Mouse (Mus musculus): ENCODE data around the gene Frmd8. TPM values are rescaled to one million over a fixed set of nuclear protein-coding genes. Genes with fewer than 3 reads are reported as not detected.

Frmd8 gene
- polyA plus RNA-seq, 1 experiment from 2014 or later = 24.0 TPM

DNA sequence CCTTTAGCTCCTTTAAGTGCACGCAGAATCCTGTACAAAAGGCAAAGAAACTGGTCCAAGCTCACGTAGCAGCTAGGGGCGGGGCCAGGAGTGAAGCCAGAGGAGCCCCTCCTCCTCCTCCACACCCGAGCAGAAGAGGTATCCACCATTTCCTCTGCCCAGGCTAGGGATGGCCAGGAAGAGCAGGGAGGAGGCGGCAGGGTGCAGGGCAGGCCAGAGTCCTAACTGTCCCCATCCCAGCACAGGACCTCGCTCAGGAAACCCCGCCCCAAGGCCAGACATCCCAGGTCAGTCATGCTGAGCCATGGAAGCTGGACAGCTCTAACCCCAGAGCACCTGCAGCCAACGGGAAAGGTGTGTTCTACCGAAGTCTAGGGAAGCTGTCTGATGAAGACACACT lies 46.6 kb upstream of the Frmd8 start:
- H3K27me3 ChIP-seq (replicated peaks; ENCODE audit: control insufficient read depth, insufficient read depth, low read length) = no peaks in the 10 kb centered on the region
- H3K27ac ChIP-seq (ENCODE audit: low read depth, low read length) = no peak overlapping the region; the same call in 1 of the 2 replicates
- H3K4me1 ChIP-seq (replicated peaks; ENCODE audit: control insufficient read depth, insufficient read depth, low read length) = no peaks in the 10 kb centered on the region; the same call in 1 of the 2 replicates
- H3K9ac ChIP-seq (ENCODE audit: low read depth, low read length) = no peak overlapping the region
- no peak for ATAC-seq
- H3K9me3 ChIP-seq (ENCODE audit: control insufficient read depth) = no peaks in the 10 kb centered on the region
- H3K4me3 ChIP-seq (ENCODE audit: low read depth, low read length) = no peak overlapping the region
- no peak for TF ChIP-seq CTCF (IDR thresholded peaks at IDR 0.05; ENCODE audit: low read depth)
- WGBS = 24% methylated on average over 9 of the region's 9 CpGs
- peaks cover 35% of the 10 kb centered on the region for H3K36me3 ChIP-seq (ENCODE audit: control insufficient read depth, insufficient read depth)
- H3K4me2 ChIP-seq (replicated peaks; ENCODE audit: low read depth) = peak overlapping the region; percentile 40

DNA sequence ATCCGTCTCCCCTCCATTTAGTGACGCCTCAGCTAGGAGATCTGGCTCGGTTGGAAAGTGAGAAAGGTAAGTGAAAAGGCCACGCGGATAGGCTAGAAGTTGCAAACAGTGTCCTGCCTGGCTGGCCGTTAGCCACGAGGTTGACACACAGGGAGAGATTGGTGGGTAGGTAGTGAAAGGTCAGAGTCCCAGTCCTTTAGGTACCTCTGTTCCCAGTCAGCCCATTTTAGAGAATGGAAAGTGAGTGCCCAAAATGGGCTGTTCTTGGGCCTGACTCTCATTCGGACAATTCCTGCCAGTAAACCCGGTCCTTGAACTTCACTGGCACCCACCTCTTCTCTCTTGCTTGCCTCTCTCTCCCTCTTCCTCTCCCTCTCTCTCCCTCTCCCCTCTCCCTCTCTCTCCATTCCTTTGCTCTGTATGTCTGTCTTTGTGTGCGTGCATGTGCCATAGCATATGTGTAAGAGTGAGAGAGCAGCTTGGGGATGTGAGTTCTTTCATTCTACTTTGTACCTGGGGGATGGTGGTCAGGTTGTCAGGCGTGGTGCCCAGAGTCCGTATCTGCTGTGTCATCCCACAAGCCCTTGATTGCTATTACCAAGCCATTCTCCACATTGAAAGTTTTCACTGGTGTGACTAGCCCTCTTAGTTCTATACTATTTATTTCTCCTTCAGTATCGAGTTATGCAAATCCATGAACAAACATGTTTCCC lies 38.1 kb upstream of the Frmd8 start, which contains the start of gene Dpf2:
Gene Dpf2, minus strand, starts transcription at position 4 of the 713 bp plus-strand sequence.
- Histone ChIP-seq H3K9me3 (ENCODE audit: control insufficient read depth) (no peaks in the 10 kb centered on the region), H3K4me1 (replicated peaks; ENCODE audit: control insufficient read depth, insufficient read depth, low read length) (0 out of 2 replicates have a peak, but pooled peaks cover 11% of the 10 kb centered on the region), H3K27me3 (replicated peaks; ENCODE audit: control insufficient read depth, insufficient read depth, low read length) (no peaks in the 10 kb centered on the region), H3K36me3 (ENCODE audit: control insufficient read depth, insufficient read depth) (peaks cover 14% of the 10 kb centered on the region), H3K27ac (ENCODE audit: low read depth, low read length) (peak within 1 kb of the TSS; percentile 67), H3K4me2 (replicated peaks; ENCODE audit: low read depth) (peak within 1 kb of the TSS; percentile 89), H3K9ac (ENCODE audit: low read depth, low read length) (peak within 1 kb of the TSS; percentile 92), H3K4me3 (ENCODE audit: low read depth, low read length) (peak within 1 kb of the TSS; percentile 79)
- ATAC-seq = no peak
- TF ChIP-seq CTCF (IDR thresholded peaks at IDR 0.05; ENCODE audit: low read depth) = no peak
- 13% methylated on average over 13 of the region's 13 CpGs for WGBS

DNA sequence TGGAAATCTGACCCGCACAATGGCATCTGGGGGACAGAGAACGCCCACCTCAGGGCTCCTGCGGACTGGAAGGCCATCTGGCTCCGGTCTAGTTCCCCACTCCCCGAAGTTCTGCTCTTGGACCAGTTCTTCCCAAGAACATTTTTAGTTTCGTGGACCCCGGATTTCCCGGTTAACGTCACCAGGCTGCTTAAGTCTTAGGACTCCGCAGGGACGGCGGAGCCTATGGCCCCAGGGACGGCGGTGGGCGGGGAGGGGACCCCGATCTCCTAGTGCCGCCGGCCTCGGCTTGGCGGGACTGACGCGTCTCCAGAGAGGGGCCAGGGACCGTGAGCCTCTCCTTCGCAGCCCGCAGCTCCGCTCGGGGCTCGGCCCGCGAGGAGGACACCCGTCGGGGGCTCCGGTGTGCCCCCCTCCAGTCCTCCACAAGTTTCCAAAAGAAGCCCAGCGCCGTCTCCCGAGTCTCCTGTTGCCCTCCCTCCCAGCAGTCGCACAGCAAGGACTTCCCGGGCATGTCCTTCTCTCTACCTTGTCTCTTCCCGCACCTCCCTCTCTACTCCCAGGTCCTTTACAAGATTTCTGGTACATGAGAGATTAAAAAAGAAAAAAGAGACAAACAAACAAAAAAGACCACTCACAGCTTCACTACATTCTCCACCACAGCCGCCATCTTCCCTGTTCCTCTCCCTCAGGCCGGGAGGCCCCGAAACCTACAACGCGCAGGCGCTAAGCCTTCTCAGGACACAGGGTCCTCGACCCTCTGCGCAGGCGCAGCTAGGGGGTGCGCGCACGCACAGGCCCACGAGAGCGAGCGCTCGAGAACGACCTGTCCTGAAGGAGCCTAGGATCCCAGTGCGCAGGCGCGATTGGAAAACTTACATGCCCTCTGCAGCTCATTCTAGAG lies 37.3 kb upstream of the Frmd8 start:
- H3K9me3 ChIP-seq (ENCODE audit: control insufficient read depth) = no peaks in the 10 kb centered on the region
- peak overlapping the region; percentile 92 for H3K9ac ChIP-seq (ENCODE audit: low read depth, low read length)
- peaks cover 6% of the 10 kb centered on the region for H3K36me3 ChIP-seq (ENCODE audit: control insufficient read depth, insufficient read depth)
- H3K4me1 ChIP-seq (replicated peaks; ENCODE audit: control insufficient read depth, insufficient read depth, low read length) = 0 out of 2 replicates have a peak, but pooled peaks cover 11% of the 10 kb centered on the region
- H3K27me3 ChIP-seq (replicated peaks; ENCODE audit: control insufficient read depth, insufficient read depth, low read length) = no peaks in the 10 kb centered on the region
- H3K4me3 ChIP-seq (ENCODE audit: low read depth, low read length) = peak overlapping the region; percentile 79
- WGBS = under 1% methylated on average over 59 of the region's 59 CpGs
- peak; percentile 97 for ATAC-seq
- peak overlapping the region; percentile 67 for H3K27ac ChIP-seq (ENCODE audit: low read depth, low read length)
- peak; percentile 47 for TF ChIP-seq CTCF (IDR thresholded peaks at IDR 0.05; ENCODE audit: low read depth)
- H3K4me2 ChIP-seq (replicated peaks; ENCODE audit: low read depth) = peak overlapping the region; percentile 89

DNA sequence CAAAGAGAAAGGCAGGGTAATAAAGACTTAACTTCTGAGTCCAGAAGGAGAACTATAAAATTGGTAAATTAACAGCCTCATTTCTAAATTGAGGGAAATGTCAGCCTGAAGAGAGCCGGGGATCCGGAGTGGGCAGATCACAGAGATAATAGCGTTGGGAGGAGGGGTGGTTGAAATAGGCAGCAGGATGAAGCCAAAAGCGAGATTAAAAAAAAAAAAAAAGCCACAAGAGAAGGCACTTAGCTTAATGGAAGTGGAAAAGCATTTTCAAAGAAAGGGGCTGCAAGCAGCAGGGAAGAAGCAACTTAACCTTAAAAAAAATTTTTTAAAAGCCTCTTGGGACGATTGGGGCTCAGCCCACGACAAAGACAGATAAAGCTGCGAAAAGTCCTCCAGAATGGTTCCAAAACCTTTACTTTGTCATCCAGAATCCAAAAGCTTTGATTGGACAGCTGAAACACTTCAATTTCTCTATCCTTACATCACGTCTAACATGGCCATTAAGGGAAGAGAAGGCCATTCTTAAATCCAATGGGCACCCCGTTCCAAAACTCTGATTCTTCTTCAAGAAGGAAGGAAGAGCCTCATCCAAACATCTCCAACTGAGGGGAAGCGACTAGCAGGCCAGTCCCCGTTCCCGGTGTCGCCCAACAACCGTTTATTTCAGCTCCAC lies 36.5 kb upstream of the Frmd8 start:
- Histone ChIP-seq H3K36me3 (ENCODE audit: control insufficient read depth, insufficient read depth) (peaks cover 5% of the 10 kb centered on the region), H3K4me2 (replicated peaks; ENCODE audit: low read depth) (peak overlapping the region; percentile 89), H3K27ac (ENCODE audit: low read depth, low read length) (peak overlapping the region; percentile 67), H3K9me3 (ENCODE audit: control insufficient read depth) (no peaks in the 10 kb centered on the region), H3K4me1 (replicated peaks; ENCODE audit: control insufficient read depth, insufficient read depth, low read length) (0 out of 2 replicates have a peak, but pooled peaks cover 11% of the 10 kb centered on the region), H3K4me3 (ENCODE audit: low read depth, low read length) (peak overlapping the region; percentile 79), H3K9ac (ENCODE audit: low read depth, low read length) (peak overlapping the region; percentile 92), H3K27me3 (replicated peaks; ENCODE audit: control insufficient read depth, insufficient read depth, low read length) (no peaks in the 10 kb centered on the region)
- ATAC-seq = no peak
- WGBS = 3% methylated on average over 14 of the region's 14 CpGs
- no peak for TF ChIP-seq CTCF (IDR thresholded peaks at IDR 0.05; ENCODE audit: low read depth)

DNA sequence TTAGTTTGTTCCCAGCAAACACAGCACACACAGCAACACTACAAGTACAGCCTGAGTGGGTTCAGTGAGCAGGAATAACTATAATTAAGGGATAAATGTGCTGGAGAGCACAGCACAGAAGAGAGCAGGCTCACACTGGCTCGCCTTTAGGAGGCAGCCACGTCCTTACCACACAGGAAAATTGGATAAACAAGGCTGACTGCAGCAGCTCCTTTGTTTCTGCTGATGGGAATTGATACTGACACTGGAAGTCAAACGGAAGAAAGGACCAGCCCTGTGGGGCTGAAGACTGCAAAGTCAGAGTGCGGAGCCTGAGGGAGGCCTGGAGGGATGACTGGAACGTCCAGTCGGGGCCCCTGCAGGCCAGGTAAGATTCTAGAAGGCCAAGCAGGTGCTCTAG lies 35.1 kb upstream of the Frmd8 start:
- no peak overlapping the region for H3K4me3 ChIP-seq (ENCODE audit: low read depth, low read length)
- TF ChIP-seq CTCF (IDR thresholded peaks at IDR 0.05; ENCODE audit: low read depth) = peak; percentile 40; the same call in 1 of the 2 replicates
- no peak overlapping the region for H3K9ac ChIP-seq (ENCODE audit: low read depth, low read length)
- 0 out of 2 replicates have a peak overlapping the region, but pooled peaks have one; percentile 8 for H3K27ac ChIP-seq (ENCODE audit: low read depth, low read length)
- no peak for ATAC-seq
- H3K4me2 ChIP-seq (replicated peaks; ENCODE audit: low read depth) = peak overlapping the region; percentile 89; the same call in 1 of the 2 replicates
- H3K36me3 ChIP-seq (ENCODE audit: control insufficient read depth, insufficient read depth) = peaks cover 18% of the 10 kb centered on the region
- H3K9me3 ChIP-seq (ENCODE audit: control insufficient read depth) = no peaks in the 10 kb centered on the region
- 0 out of 2 replicates have a peak, but pooled peaks cover 11% of the 10 kb centered on the region for H3K4me1 ChIP-seq (replicated peaks; ENCODE audit: control insufficient read depth, insufficient read depth, low read length)
- 36% methylated on average over 6 of the region's 6 CpGs for WGBS
- H3K27me3 ChIP-seq (replicated peaks; ENCODE audit: control insufficient read depth, insufficient read depth, low read length) = no peaks in the 10 kb centered on the region
